Mouse (Mus musculus) kidney, adult 2 months (tissue): ENCODE data around the gene Nostrin.

Experiments used
- CTCF ChIP-seq: fragments of 200-500 bp; conservative IDR thresholded peaks from 2 replicates; pipeline ENCODE4 v1.5.1; 2011; ENCODE audit warnings: low read depth, mild to moderate bottlenecking, control low read depth, low read length, moderate library complexity, mixed read lengths; ENCODE audit not compliant: insufficient read depth, insufficient read length
- POLR2A ChIP-seq: fragments of 200-500 bp; IDR thresholded peaks from one replicate; pipeline ENCODE4 v1.6.1; 2011; ENCODE audit warnings: low read depth, low read length, control low read depth

- TF ChIP-seq CTCF (no peak), POLR2A (no peak)
Observed at GRCm38 (mm10) chr2:69189222-69189621, 53.6 kb downstream of the Nostrin start.
